Mouse (Mus musculus): ENCODE measurements at regions not wholly inside any gene's neighbourhood (a gene's known extent, or its start where the extent isn't known, plus 50 kb on each side); places are given as distances from the start of the nearest gene placed in this dataset.

DNA sequence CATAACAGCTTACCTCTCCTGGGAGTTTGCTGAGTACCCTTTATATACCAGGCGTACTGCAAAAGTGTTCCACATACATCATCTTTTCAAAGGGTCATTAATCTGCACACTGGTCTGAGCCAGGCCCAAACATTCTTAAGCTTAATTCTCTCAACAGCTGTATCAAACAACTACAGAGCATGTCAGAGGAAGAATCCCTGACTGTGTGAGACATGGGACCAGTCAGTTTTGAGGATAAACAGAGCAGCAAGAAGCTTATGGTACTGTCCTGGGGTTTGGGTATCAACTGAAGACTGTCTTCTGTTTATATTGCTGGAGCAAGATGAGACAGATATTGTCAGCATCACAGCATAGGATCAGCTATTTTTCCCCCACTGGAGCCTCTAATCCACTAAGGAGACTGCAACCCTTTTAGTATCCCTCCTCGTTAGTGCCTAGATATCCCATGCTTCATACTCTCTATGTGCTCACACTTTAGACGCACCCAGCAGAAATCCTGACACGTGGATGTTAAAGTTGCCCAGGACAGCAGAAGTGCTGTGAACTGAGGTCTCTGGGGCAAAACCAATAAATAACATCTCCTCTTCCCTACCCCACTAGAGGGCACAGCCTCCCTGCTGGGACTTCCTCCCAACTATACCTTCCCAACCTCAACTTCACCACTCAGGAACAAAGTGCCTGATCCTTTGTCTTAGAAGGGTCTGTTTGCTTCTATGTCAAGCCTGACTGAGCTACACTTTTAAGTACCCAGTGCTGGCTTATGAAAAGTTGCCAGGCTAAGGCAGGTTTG lies 271.6 kb downstream of the Gm826 start:
- WGBS, result 54% methylated on average over 4 of the region's 4 CpGs
- no peak overlapping the region for H3K9ac ChIP-seq (ENCODE audit: low read length)
- no peak overlapping the region for H3K27ac ChIP-seq (ENCODE audit: low read depth, low read length)
- no peak overlapping the region for H3K4me2 ChIP-seq (ENCODE audit: low read length)
- H3K36me3 ChIP-seq (ENCODE audit: control insufficient read depth, insufficient read depth, low read length), result no peaks in the 10 kb centered on the region
- ATAC-seq, result no peak
- H3K4me1 ChIP-seq (ENCODE audit: control insufficient read depth, insufficient read depth, low read length), result peaks cover 7% of the 10 kb centered on the region
- H3K4me3 ChIP-seq (ENCODE audit: low read depth, low read length), result no peak overlapping the region
- no peaks in the 10 kb centered on the region for H3K27me3 ChIP-seq (replicated peaks; ENCODE audit: control insufficient read depth, insufficient read depth, low read length)
- no peak for DNase-seq (ENCODE audit: low spot score)
- H3K9me3 ChIP-seq (replicated peaks; ENCODE audit: control insufficient read depth, low read length), result no peaks in the 10 kb centered on the region

DNA sequence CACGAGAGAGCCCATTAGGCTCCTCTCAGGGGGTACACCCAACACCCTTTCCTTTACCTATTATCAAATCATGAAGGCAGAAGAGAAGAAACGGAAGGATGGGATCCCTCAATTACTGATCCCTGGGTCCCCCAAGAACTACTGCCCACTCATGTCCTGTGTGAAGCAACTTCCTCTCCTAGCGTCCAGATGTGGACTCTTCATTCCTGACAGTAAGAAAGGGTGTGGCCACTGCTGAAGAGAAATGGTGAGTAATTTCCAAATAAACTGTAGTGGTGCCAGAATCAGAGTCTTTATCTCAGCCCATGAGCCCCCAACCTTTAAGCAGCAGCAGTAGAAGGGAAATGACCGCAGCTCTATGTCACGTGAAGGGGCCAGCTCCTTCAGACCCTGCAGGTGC lies 273.9 kb downstream of the Gm826 start:
- 91% methylated on average over 5 of the region's 5 CpGs for WGBS
- DNase-seq (ENCODE audit: low spot score) (no peak), ATAC-seq (no peak)
- Histone ChIP-seq H3K4me2 (ENCODE audit: low read length) (no peak overlapping the region), H3K27me3 (replicated peaks; ENCODE audit: control insufficient read depth, insufficient read depth, low read length) (no peaks in the 10 kb centered on the region), H3K4me3 (ENCODE audit: low read depth, low read length) (no peak overlapping the region), H3K36me3 (ENCODE audit: control insufficient read depth, insufficient read depth, low read length) (no peaks in the 10 kb centered on the region), H3K9ac (ENCODE audit: low read length) (no peak overlapping the region), H3K4me1 (ENCODE audit: control insufficient read depth, insufficient read depth, low read length) (no peaks in the 10 kb centered on the region), H3K27ac (ENCODE audit: low read depth, low read length) (no peak overlapping the region), H3K9me3 (replicated peaks; ENCODE audit: control insufficient read depth, low read length) (no peaks in the 10 kb centered on the region)

DNA sequence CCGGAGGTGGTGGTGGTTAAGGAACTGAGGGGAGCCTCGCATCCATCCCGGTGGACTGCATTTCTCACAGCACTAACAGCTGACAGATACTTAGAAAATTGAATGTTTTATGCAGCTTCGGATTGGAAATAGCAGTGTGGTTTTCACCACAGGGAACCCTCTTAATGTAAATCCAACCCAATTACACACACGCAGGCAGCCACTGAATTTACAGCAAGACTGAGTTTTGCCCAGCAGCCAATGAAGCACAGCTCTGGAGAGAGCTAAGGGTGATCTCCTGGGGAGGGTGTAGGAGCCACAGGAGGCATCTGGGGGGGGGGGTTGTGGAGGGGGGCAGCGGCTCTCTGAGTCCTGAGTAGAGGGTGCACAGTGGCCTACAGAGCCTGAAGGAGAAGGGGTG lies 276.8 kb downstream of the Gm826 start:
- Histone ChIP-seq H3K4me3 (ENCODE audit: low read depth, low read length) (no peak overlapping the region), H3K27ac (ENCODE audit: low read depth, low read length) (no peak overlapping the region), H3K9ac (ENCODE audit: low read length) (no peak overlapping the region), H3K9me3 (replicated peaks; ENCODE audit: control insufficient read depth, low read length) (no peaks in the 10 kb centered on the region), H3K27me3 (replicated peaks; ENCODE audit: control insufficient read depth, insufficient read depth, low read length) (no peaks in the 10 kb centered on the region), H3K4me1 (ENCODE audit: control insufficient read depth, insufficient read depth, low read length) (no peaks in the 10 kb centered on the region), H3K36me3 (ENCODE audit: control insufficient read depth, insufficient read depth, low read length) (no peaks in the 10 kb centered on the region), H3K4me2 (ENCODE audit: low read length) (no peak overlapping the region)
- WGBS, result 54% methylated on average over 6 of the region's 6 CpGs
- peak; percentile 41 for DNase-seq (ENCODE audit: low spot score)
- ATAC-seq, result no peak

DNA sequence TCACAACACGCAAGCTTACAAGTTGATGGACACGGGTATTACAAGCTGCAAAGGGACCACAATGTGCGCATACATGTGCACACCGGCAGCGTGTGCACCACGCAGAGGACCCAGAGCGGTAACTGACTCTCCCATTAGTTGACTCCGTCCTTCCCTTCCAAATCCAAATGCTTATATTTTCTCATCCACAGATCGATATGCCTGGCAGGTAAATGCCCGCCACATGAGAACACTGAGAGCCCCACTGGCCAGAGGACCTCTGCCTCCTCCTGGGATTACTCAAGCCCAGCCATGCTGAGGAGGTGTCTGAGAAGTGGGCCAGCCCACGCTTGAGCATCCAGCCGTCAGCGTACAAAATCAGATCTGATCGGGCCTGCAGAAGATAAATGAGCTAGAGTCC lies 279.6 kb downstream of the Gm826 start:
- DNase-seq (ENCODE audit: low spot score) (no peak), ATAC-seq (no peak)
- H3K4me2 ChIP-seq (ENCODE audit: low read length), result no peak overlapping the region
- WGBS, result 94% methylated on average over 14 of the region's 14 CpGs
- H3K9ac ChIP-seq (ENCODE audit: low read length), result no peak overlapping the region
- no peaks in the 10 kb centered on the region for H3K9me3 ChIP-seq (replicated peaks; ENCODE audit: control insufficient read depth, low read length)
- H3K27ac ChIP-seq (ENCODE audit: low read depth, low read length), result no peak overlapping the region
- no peaks in the 10 kb centered on the region for H3K36me3 ChIP-seq (ENCODE audit: control insufficient read depth, insufficient read depth, low read length)
- H3K4me1 ChIP-seq (ENCODE audit: control insufficient read depth, insufficient read depth, low read length), result no peaks in the 10 kb centered on the region
- no peak overlapping the region for H3K4me3 ChIP-seq (ENCODE audit: low read depth, low read length)
- no peaks in the 10 kb centered on the region for H3K27me3 ChIP-seq (replicated peaks; ENCODE audit: control insufficient read depth, insufficient read depth, low read length)

DNA sequence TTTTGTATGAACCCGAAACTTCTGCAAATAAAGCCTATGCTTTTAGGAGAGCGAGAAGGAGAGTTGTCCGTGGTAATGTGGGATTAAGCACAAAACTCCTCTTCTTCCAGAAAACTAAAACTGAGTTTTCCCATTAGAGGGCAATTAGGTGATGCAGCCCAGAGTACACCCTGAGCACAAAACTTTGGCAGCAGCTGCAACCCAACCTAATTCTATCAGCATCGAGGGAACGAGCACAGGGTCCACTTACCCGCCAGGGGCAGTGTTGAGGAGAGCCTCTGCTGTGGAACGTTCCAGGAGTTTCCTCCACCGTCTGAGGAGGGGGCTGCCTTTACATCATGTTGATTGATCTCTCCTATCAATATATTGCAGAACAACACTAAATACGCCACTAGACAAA lies 285.7 kb downstream of the Gm826 start:
- DNase-seq (ENCODE audit: low spot score), result no peak
- Histone ChIP-seq H3K27me3 (replicated peaks; ENCODE audit: control insufficient read depth, insufficient read depth, low read length) (no peaks in the 10 kb centered on the region), H3K9ac (ENCODE audit: low read length) (no peak overlapping the region), H3K4me3 (ENCODE audit: low read depth, low read length) (no peak overlapping the region), H3K4me2 (ENCODE audit: low read length) (no peak overlapping the region), H3K36me3 (ENCODE audit: control insufficient read depth, insufficient read depth, low read length) (no peaks in the 10 kb centered on the region), H3K4me1 (ENCODE audit: control insufficient read depth, insufficient read depth, low read length) (no peaks in the 10 kb centered on the region), H3K9me3 (replicated peaks; ENCODE audit: control insufficient read depth, low read length) (no peaks in the 10 kb centered on the region), H3K27ac (ENCODE audit: low read depth, low read length) (no peak overlapping the region)
- 84% methylated on average over 9 of the region's 9 CpGs for WGBS
- ATAC-seq, result no peak

DNA sequence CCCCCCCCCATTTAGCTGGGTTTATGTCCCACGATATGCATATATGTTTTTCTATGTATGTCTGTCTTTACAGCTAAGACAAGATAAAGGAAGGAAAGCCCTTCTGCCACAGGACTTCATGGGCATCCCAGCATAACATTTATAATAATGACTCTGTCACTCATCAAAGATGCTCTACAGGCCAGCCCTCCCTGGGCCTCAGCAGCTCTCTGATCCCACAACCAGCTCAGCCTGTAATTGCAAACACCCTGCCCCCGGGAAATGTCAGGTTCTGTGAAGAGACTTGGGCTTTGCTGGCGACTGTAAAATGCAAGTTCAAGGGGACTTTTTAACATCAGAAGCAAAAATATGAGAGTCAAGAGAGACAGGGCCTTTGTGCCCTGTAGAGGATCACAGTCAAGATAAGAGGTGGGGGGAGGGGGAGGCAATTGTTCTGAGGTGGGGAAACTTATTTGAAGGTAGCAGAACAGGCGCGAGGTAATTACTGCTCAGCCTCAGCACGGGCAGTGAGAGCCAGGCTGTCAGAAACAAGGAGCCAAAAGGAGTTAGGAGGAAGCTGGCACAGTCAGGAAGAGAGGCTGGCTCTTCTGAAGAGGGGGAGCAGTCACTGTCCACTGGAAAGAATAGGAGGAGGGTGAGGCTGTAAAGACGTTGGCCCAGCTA lies 286.9 kb downstream of the Gm826 start:
- DNase-seq (ENCODE audit: low spot score), result peak; percentile 35
- Histone ChIP-seq H3K4me2 (ENCODE audit: low read length) (no peak overlapping the region), H3K27me3 (replicated peaks; ENCODE audit: control insufficient read depth, insufficient read depth, low read length) (no peaks in the 10 kb centered on the region), H3K9me3 (replicated peaks; ENCODE audit: control insufficient read depth, low read length) (no peaks in the 10 kb centered on the region), H3K27ac (ENCODE audit: low read depth, low read length) (no peak overlapping the region), H3K36me3 (ENCODE audit: control insufficient read depth, insufficient read depth, low read length) (no peaks in the 10 kb centered on the region), H3K4me3 (ENCODE audit: low read depth, low read length) (no peak overlapping the region), H3K9ac (ENCODE audit: low read length) (no peak overlapping the region), H3K4me1 (ENCODE audit: control insufficient read depth, insufficient read depth, low read length) (no peaks in the 10 kb centered on the region)
- ATAC-seq, result 0 out of 2 replicates have a peak, but pooled peaks have one; percentile 23
- WGBS, result 33% methylated on average over 7 of the region's 7 CpGs

DNA sequence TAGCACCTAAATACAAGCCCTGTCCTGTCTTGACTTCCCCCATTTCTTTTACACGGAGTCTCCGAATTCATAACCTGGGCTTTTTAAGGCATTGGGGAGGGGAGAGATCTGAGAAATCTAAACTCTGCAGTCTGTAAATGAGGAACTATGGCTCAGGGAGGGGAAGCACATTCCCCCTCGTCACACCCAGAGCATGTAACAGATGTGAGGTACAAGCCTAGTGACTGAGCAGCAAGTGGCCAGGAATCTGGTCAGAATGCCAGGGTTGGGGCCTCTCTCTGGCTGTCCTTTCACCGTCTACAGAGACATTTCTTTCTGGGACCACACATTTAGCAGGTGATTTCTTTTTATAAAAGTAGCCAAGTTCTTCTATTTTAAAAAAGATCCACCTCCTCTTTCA lies 289.4 kb downstream of the Gm826 start:
- Histone ChIP-seq H3K27me3 (replicated peaks; ENCODE audit: control insufficient read depth, insufficient read depth, low read length) (no peaks in the 10 kb centered on the region), H3K9ac (ENCODE audit: low read length) (no peak overlapping the region), H3K4me2 (ENCODE audit: low read length) (no peak overlapping the region), H3K4me3 (ENCODE audit: low read depth, low read length) (no peak overlapping the region), H3K27ac (ENCODE audit: low read depth, low read length) (no peak overlapping the region), H3K9me3 (replicated peaks; ENCODE audit: control insufficient read depth, low read length) (no peaks in the 10 kb centered on the region), H3K4me1 (ENCODE audit: control insufficient read depth, insufficient read depth, low read length) (no peaks in the 10 kb centered on the region), H3K36me3 (ENCODE audit: control insufficient read depth, insufficient read depth, low read length) (no peaks in the 10 kb centered on the region)
- DNase-seq (ENCODE audit: low spot score) (no peak), ATAC-seq (no peak)
- 77% methylated on average over 4 of the region's 4 CpGs for WGBS

DNA sequence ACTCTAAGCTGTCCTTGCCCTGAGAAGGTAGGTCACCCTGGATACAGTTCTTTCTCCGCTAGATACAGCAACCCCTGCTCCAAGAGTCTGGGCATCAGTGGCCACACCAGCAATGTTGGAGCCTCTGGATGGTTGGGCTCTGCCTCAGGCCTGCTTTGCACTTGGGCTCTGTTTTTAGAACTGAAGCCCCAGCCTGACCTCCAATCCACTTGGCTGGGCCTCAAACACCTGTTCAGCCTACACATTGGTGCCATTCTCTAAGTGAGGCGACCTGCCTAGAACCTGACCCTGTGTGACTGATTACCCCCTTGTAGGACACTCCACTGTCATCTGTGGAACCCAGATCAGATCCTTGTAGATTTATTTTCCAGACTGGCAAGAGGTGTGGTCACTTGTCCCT lies 289.8 kb downstream of the Gm826 start:
- no peaks in the 10 kb centered on the region for H3K27me3 ChIP-seq (replicated peaks; ENCODE audit: control insufficient read depth, insufficient read depth, low read length)
- 96% methylated on average over 2 of the region's 2 CpGs for WGBS
- H3K9me3 ChIP-seq (replicated peaks; ENCODE audit: control insufficient read depth, low read length), result no peaks in the 10 kb centered on the region
- H3K9ac ChIP-seq (ENCODE audit: low read length), result no peak overlapping the region
- H3K4me1 ChIP-seq (ENCODE audit: control insufficient read depth, insufficient read depth, low read length), result no peaks in the 10 kb centered on the region
- no peak overlapping the region for H3K4me3 ChIP-seq (ENCODE audit: low read depth, low read length)
- DNase-seq (ENCODE audit: low spot score), result no peak
- H3K4me2 ChIP-seq (ENCODE audit: low read length), result no peak overlapping the region
- H3K27ac ChIP-seq (ENCODE audit: low read depth, low read length), result no peak overlapping the region
- H3K36me3 ChIP-seq (ENCODE audit: control insufficient read depth, insufficient read depth, low read length), result no peaks in the 10 kb centered on the region
- no peak for ATAC-seq

DNA sequence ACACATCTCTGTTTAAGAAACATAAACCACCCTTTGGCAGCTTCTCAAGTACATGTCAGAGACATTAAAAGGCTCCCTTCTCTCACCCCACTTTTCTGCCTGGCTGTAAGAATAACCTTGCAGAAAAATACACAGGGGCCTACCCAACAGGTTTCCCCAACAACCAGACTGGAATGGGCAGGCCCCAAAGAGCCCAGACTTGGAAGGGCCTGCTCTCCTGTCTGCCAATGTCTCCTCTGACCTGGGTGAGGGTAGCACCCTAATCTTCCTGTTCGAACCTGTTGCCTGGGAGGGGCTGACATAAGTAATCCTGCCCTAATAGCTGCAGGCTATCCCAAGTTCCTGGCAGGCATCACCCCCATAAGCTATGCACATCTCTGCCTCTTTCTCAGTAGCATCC lies 304.5 kb downstream of the Gm826 start:
- Histone ChIP-seq H3K4me2 (ENCODE audit: low read length) (no peak overlapping the region), H3K4me1 (ENCODE audit: control insufficient read depth, insufficient read depth, low read length) (no peaks in the 10 kb centered on the region), H3K36me3 (ENCODE audit: control insufficient read depth, insufficient read depth, low read length) (no peaks in the 10 kb centered on the region), H3K4me3 (ENCODE audit: low read depth, low read length) (no peak overlapping the region), H3K9me3 (replicated peaks; ENCODE audit: control insufficient read depth, low read length) (no peaks in the 10 kb centered on the region), H3K9ac (ENCODE audit: low read length) (no peak overlapping the region), H3K27me3 (replicated peaks; ENCODE audit: control insufficient read depth, insufficient read depth, low read length) (no peaks in the 10 kb centered on the region), H3K27ac (ENCODE audit: low read depth, low read length) (no peak overlapping the region)
- DNase-seq (ENCODE audit: low spot score) (no peak), ATAC-seq (no peak)
- 91% methylated on average over 1 of the region's 1 CpGs for WGBS

All from forebrain, embryonic 14.5 days (tissue).